Mouse (Mus musculus) layer of hippocampus, adult 9-11 months (tissue): ENCODE data around the gene Zfp740.

Experiments used
- DNase-seq: peaks from one replicate; pipeline ENCODE4 v3.0.0; 2022

Gene Zfp740

GRCm38 (mm10) chr15:102230408-102231321 is 27.6 kb downstream of the Zfp740 start:
- DNase-seq = no peak

GRCm38 (mm10) chr15:102231748-102232147 is 28.7 kb downstream of the Zfp740 start, which contains the start of gene Itgb7:
Gene Itgb7 (minus strand): TSS chr15:102231944.
- no peak for DNase-seq

GRCm38 (mm10) chr15:102232764-102233163 is 29.7 kb downstream of the Zfp740 start:
- no peak for DNase-seq

- no peak for DNase-seq
These were observed 30.8 kb downstream of the Zfp740 start for GRCm38 (mm10) chr15:102233896-102234295.

- DNase-seq = no peak
These were observed 32.5 kb downstream of the Zfp740 start for GRCm38 (mm10) chr15:102235371-102236027.

- no peak for DNase-seq
These were observed 35.7 kb downstream of the Zfp740 start for GRCm38 (mm10) chr15:102238543-102239259.

- peak; percentile 77 for DNase-seq
These were observed 36.2 kb downstream of the Zfp740 start for GRCm38 (mm10) chr15:102239260-102239590.

GRCm38 (mm10) chr15:102239851-102240250 is 36.8 kb downstream of the Zfp740 start:
- DNase-seq = no peak

GRCm38 (mm10) chr15:102240607-102241006 is 37.6 kb downstream of the Zfp740 start:
- no peak for DNase-seq

- no peak for DNase-seq
These were observed 39.6 kb downstream of the Zfp740 start for GRCm38 (mm10) chr15:102242404-102243228.

GRCm38 (mm10) chr15:102243229-102244190 is 40.5 kb downstream of the Zfp740 start:
- no peak for DNase-seq

GRCm38 (mm10) chr15:102244306-102245191 is 41.5 kb downstream of the Zfp740 start:
- no peak for DNase-seq

GRCm38 (mm10) chr15:102245461-102245881 is 42.4 kb downstream of the Zfp740 start:
- no peak for DNase-seq

- DNase-seq = peak; percentile 87
These were observed 43.1 kb downstream of the Zfp740 start for GRCm38 (mm10) chr15:102245891-102246741.

GRCm38 (mm10) chr15:102246866-102247251 is 43.8 kb downstream of the Zfp740 start:
- DNase-seq = peak; percentile 92

GRCm38 (mm10) chr15:102247252-102248130 is 44.4 kb downstream of the Zfp740 start:
- peak; percentile 55 for DNase-seq

- no peak for DNase-seq
These were observed 45.2 kb downstream of the Zfp740 start for GRCm38 (mm10) chr15:102248131-102248811.

GRCm38 (mm10) chr15:102248812-102249191 is 45.8 kb downstream of the Zfp740 start:
- no peak for DNase-seq
